Mouse (Mus musculus) embryonic stem cell, embryonic (primary cell): ENCODE measurements around the gene Mroh8.
"Not testable (repeated sequence)": the region's sequence is repeated elsewhere in the genome, so short reads cannot be mapped to it uniquely, and the experiment has no call there.

Source experiments
- CTCF ChIA-PET, 4 experiments: fragments of 300-600 bp in 2 of 4; fragments of 350-600 bp in 2 of 4; sonication (Branson Sonifier 250); formaldehyde crosslinking; loops; one replicate each; lab custom pipeline; 2022; ENCODE audit warnings: inconsistent platforms in 2 of 4; lab: Charles Lee
- POLR2A ChIA-PET, 4 experiments: fragments of 300-600 bp in 2 of 4; fragments of 350-600 bp in 2 of 4; sonication (Branson Sonifier 250); formaldehyde crosslinking; loops; one replicate each; lab custom pipeline; 2022; ENCODE audit warnings: antibody characterized with exemption in 4 of 4, inconsistent platforms in 1 of 4; lab: Charles Lee

Mroh8 gene

GRCm38 (mm10) chr2:157245001-157245400 lies 34.3 kb downstream of the Mroh8 start:
- ChIA-PET POLR2A (interaction anchor here in 3 of 4 experiments (0.5 to 1.6 kb wide), 10 partner anchors 14 to 632 kb away, joined by 3 to 9 read pairs (median 3); partner anchors contain the start of genes Rbl1 (in 3 of the 3), Dlgap4 (in 1 of the 3) and Rpn2 (in 1 of the 3)), CTCF (interaction anchor here in 1 of 4 experiments (0.5 to 2.6 kb wide), 2 partner anchors 15 to 110 kb away, joined by 4 to 9 read pairs; partner anchors contain the start of gene Samhd1)

GRCm38 (mm10) chr2:157235946-157236345 lies 43.4 kb downstream of the Mroh8 start:
- POLR2A ChIA-PET: interaction anchor here in 3 of 4 experiments (0.8 to 2.2 kb wide), 5 partner anchors 10 to 44 kb away, joined by 3 to 17 read pairs (median 4); partner anchors contain the start of gene Rbl1 (in 2 of the 3)
- CTCF ChIA-PET: interaction anchor here in 3 of 4 experiments (0.7 to 1.9 kb wide), 4 partner anchors 24 to 315 kb away, joined by 3 to 5 read pairs (median 4); no protein-coding TSS in a partner anchor

- POLR2A ChIA-PET: interaction anchor here in 2 of 4 experiments (1.3 to 2.2 kb wide), 2 partner anchors 17 kb away, joined by 8 to 11 read pairs; partner anchors contain the start of gene Rbl1 (in 2 of the 2)
Measured at GRCm38 (mm10) chr2:157221916-157222315, 57.4 kb downstream of the Mroh8 start.

GRCm38 (mm10) chr2:157220108-157220507 lies 59.2 kb downstream of the Mroh8 start:
- CTCF ChIA-PET: no interaction called here
- POLR2A ChIA-PET: interaction anchor here in 2 of 4 experiments (1.4 to 6.3 kb wide), 3 partner anchors 14 to 16 kb away, joined by 4 to 68 read pairs (median 6); partner anchors contain the start of gene Rbl1 (in 2 of the 2)

More at GRCm38 (mm10) chr2:157221916-157222315, 57.4 kb downstream of the Mroh8 start:
- CTCF ChIA-PET: interaction anchor here in 2 of 4 experiments (0.5 to 0.8 kb wide), 2 partner anchors 38 to 520 kb away, joined by 3 to 17 read pairs; no protein-coding TSS in a partner anchor

GRCm38 (mm10) chr2:157211731-157212130 lies 67.6 kb downstream of the Mroh8 start:
- ChIA-PET CTCF (no interaction called here), POLR2A (interaction anchor here in 2 of 4 experiments (0.5 to 1.0 kb wide), 2 partner anchors 7 to 768 kb away, joined by 3 to 21 read pairs; partner anchors contain the start of gene Rbl1 (in 1 of the 2))

- ChIA-PET POLR2A (interaction anchor here (0.5 to 5.3 kb wide), 148 partner anchors 8 to 1205 kb away, joined by 3 to 68 read pairs (median 4); partner anchors contain the start of genes Mroh8 (in 3 of the 4), Samhd1 (in 3 of the 4), Dsn1 (in 2 of the 4) and Rab5if (in 2 of the 4)), CTCF (interaction anchor here (0.6 to 1.5 kb wide), 8 partner anchors 17 to 362 kb away, joined by 3 to 7 read pairs (median 3); no protein-coding TSS in a partner anchor)
Measured at GRCm38 (mm10) chr2:157204366-157205218, 74.8 kb downstream of the Mroh8 start, which contains the start of gene Rbl1. TSS of gene Rbl1 (minus strand) at chr2:157204534.

GRCm38 (mm10) chr2:157203459-157204365 lies 75.6 kb downstream of the Mroh8 start:
- CTCF ChIA-PET: interaction anchor here (0.6 to 1.5 kb wide), 9 partner anchors 16 to 1245 kb away, joined by 3 to 7 read pairs (median 3); no protein-coding TSS in a partner anchor
- POLR2A ChIA-PET: interaction anchor here (0.5 to 5.3 kb wide), 138 partner anchors 9 to 1206 kb away, joined by 3 to 68 read pairs (median 4); partner anchors contain the start of genes Mroh8 (in 3 of the 4), Samhd1 (in 3 of the 4), Dsn1 (in 2 of the 4) and Rab5if (in 2 of the 4)

- CTCF ChIA-PET: interaction anchor here in 1 of 4 experiments (0.7 kb wide), 1 partner anchor 164 kb away, joined by 3 read pairs; no protein-coding TSS in a partner anchor
- POLR2A ChIA-PET: interaction anchor here in 3 of 4 experiments (0.6 to 5.3 kb wide), 21 partner anchors 9 to 364 kb away, joined by 3 to 68 read pairs (median 5); partner anchors contain the start of genes Mroh8 (in 1 of the 3), Rpn2 (in 1 of the 3) and Samhd1 (in 1 of the 3)
Measured at GRCm38 (mm10) chr2:157203026-157203425, 76.3 kb downstream of the Mroh8 start.

GRCm38 (mm10) chr2:157202361-157202760 lies 77.0 kb downstream of the Mroh8 start:
- POLR2A ChIA-PET: interaction anchor here in 3 of 4 experiments (0.6 to 5.3 kb wide), 7 partner anchors 10 to 71 kb away, joined by 3 to 68 read pairs (median 27); partner anchors contain the start of gene Samhd1 (in 1 of the 3)

GRCm38 (mm10) chr2:157201081-157201830 lies 78.1 kb downstream of the Mroh8 start:
- ChIA-PET POLR2A (interaction anchor here in 1 of 4 experiments (5.3 kb wide), 1 partner anchor 16 kb away, joined by 68 read pairs; no protein-coding TSS in a partner anchor), CTCF (no interaction called here)

More at GRCm38 (mm10) chr2:157202361-157202760, 77.0 kb downstream of the Mroh8 start:
- CTCF ChIA-PET: no interaction called here

GRCm38 (mm10) chr2:157198405-157198804 lies 80.9 kb downstream of the Mroh8 start:
- CTCF ChIA-PET: not testable (repeated sequence)
- POLR2A ChIA-PET: interaction anchor here in 1 of 4 experiments (0.9 kb wide), 1 partner anchor 12 kb away, joined by 4 read pairs; no protein-coding TSS in a partner anchor

GRCm38 (mm10) chr2:157190651-157191050 lies 88.7 kb downstream of the Mroh8 start:
- CTCF ChIA-PET: no interaction called here
- POLR2A ChIA-PET: interaction anchor here in 2 of 4 experiments (1.0 to 6.6 kb wide), 5 partner anchors 14 to 81 kb away, joined by 3 to 57 read pairs (median 3); partner anchors contain the start of gene Rbl1 (in 2 of the 2)

- ChIA-PET POLR2A (interaction anchor here in 3 of 4 experiments (0.6 to 6.6 kb wide), 9 partner anchors 9 to 180 kb away, joined by 3 to 57 read pairs (median 4); partner anchors contain the start of genes Rbl1 (in 3 of the 3) and Dsn1 (in 1 of the 3)), CTCF (interaction anchor here in 2 of 4 experiments (0.7 to 1.2 kb wide), 4 partner anchors 17 to 87 kb away, joined by 3 read pairs; partner anchors contain the start of gene Rbl1 (in 1 of the 2))
Measured at GRCm38 (mm10) chr2:157187223-157187622, 92.1 kb downstream of the Mroh8 start.

GRCm38 (mm10) chr2:157186504-157186903 lies 92.8 kb downstream of the Mroh8 start:
- ChIA-PET POLR2A (interaction anchor here (0.5 to 6.6 kb wide), 17 partner anchors 10 to 544 kb away, joined by 3 to 57 read pairs (median 4); partner anchors contain the start of genes Rbl1 (in 3 of the 4) and Dsn1 (in 1 of the 4)), CTCF (interaction anchor here (0.6 to 1.2 kb wide), 5 partner anchors 20 to 132 kb away, joined by 3 to 4 read pairs (median 3); no protein-coding TSS in a partner anchor)

- CTCF ChIA-PET: no interaction called here
- POLR2A ChIA-PET: interaction anchor here in 2 of 4 experiments (1.3 to 6.6 kb wide), 3 partner anchors 16 to 19 kb away, joined by 5 to 57 read pairs (median 43); partner anchors contain the start of gene Rbl1 (in 2 of the 2)
Measured at GRCm38 (mm10) chr2:157185022-157185660, 94.2 kb downstream of the Mroh8 start.
